Mouse (Mus musculus) kidney, embryonic 14.5 days (tissue): ENCODE measurements around the gene 9030612E09Rik. TPM values are rescaled to one million over a fixed set of nuclear protein-coding genes. Genes with fewer than 3 reads are reported as not detected.

Experiments used
- ATAC-seq: fragments of 200-750 bp; cut with Nextera tagmentation; 2 replicates; pipeline ENCODE4 v1.8.0; 2017; ENCODE audit warnings: moderate number of reproducible peaks, mild to moderate bottlenecking, moderate TSS enrichment, moderate library complexity; ENCODE audit not compliant: low FRiP score, low TSS enrichment
- H3K27ac ChIP-seq: fragments of 300-500 bp; sonication (generic); 2 replicates; pipeline ENCODE4 v1.5.1; 2014; ENCODE audit warnings: low read depth, mild to moderate bottlenecking, low read length, moderate library complexity, mixed read lengths
- H3K27me3 ChIP-seq: fragments of 300-500 bp; sonication (generic); 2 replicates; pipeline ENCODE4 v1.6.1; 2014; ENCODE audit warnings: mild to moderate bottlenecking, low read length; ENCODE audit not compliant: control insufficient read depth, insufficient read depth
- H3K36me3 ChIP-seq: fragments of 300-500 bp; sonication (generic); 2 replicates; pipeline ENCODE4 v1.6.1; 2014; ENCODE audit warnings: low read length, mixed read lengths; ENCODE audit not compliant: control insufficient read depth, insufficient read depth
- H3K4me1 ChIP-seq: fragments of 300-500 bp; sonication (generic); 2 replicates; pipeline ENCODE4 v1.6.1; 2014; ENCODE audit warnings: low read length, mixed read lengths; ENCODE audit not compliant: control insufficient read depth, insufficient read depth
- H3K4me2 ChIP-seq: fragments of 300-500 bp; sonication (generic); replicated peaks from 2 replicates; pipeline ENCODE4 v1.6.1; 2014; ENCODE audit warnings: low read depth, mild to moderate bottlenecking, low read length
- H3K4me3 ChIP-seq: fragments of 300-500 bp; sonication (generic); 2 replicates; pipeline ENCODE4 v1.5.1; 2014; ENCODE audit warnings: mild to moderate bottlenecking, low read length
- H3K9ac ChIP-seq: fragments of 300-500 bp; sonication (generic); 2 replicates; pipeline ENCODE4 v1.6.1; 2014; ENCODE audit warnings: low read depth, mild to moderate bottlenecking, low read length, moderate library complexity
- H3K9me3 ChIP-seq: fragments of 300-500 bp; sonication (generic); 2 replicates; pipeline ENCODE4 v1.6.1; 2016; ENCODE audit warnings: low read length; ENCODE audit not compliant: control insufficient read depth
- WGBS: fragments of 180-500 bp; shearing (Covaris S2); extraction: QIAGEN DNeasy Blood & Tissue Kit; methylation state at CpG from one replicate; pipeline ENCODE4 v1.1.7; 2014; 5-methylcytosine and 5-hydroxymethylcytosine counted together
- polyA plus RNA-seq: library from polyadenylated mRNA; unstranded; fragments of >200 nt; fragmentation: Nextera tagmentation; extraction: Ambion mirVana; gene quantifications from 2 replicates; pipeline ENCODE4 v1.2.1, GENCODE M21; 2014

The 9030612E09Rik gene
- polyA plus RNA-seq: 0.87 and 1.6 TPM in 2 replicates

GRCm38 (mm10) chr10:43174326-43175155, at the start of gene 9030612E09Rik, which contains the start of gene Sobp:
9030612E09Rik (plus strand) TSS chr10:43174704.
Sobp (minus strand) TSS chr10:43174530.
- Histone ChIP-seq H3K4me1 (peaks cover 14% of the 10 kb centered on the region), H3K9me3 (no peaks in the 10 kb centered on the region), H3K27ac (peak within 1 kb of the TSS; percentile 51), H3K4me3 (peak within 1 kb of the TSS; percentile 71), H3K36me3 (no peaks in the 10 kb centered on the region), H3K4me2 (peak within 1 kb of the TSS; percentile 94), H3K9ac (peak within 1 kb of the TSS; percentile 78), H3K27me3 (peaks cover 20% of the 10 kb centered on the region)
- WGBS: 1% methylated on average over 67 of the region's 91 CpGs
- ATAC-seq: peak; percentile 78

DNA sequence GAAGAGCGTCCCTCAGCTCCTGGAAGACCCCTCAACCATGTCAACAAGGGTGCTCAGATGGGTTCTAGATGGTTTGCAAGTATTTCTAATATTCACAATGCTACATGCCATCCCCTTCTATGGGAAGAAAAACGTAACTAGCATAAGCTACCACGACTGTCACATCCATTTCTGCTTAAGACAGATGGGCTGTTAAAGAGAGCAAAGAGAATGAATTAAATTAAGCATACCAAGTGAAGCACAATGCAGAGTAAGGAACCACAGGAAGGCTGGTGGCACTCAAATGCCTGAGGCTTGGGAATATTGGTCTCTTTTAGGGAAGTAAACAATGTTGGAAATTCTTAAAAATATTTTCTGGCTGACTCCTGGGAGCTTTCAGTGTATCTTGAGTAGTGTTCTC, 45.8 kb upstream of the 9030612E09Rik start:
- no peak overlapping the region for H3K4me2 ChIP-seq
- no peaks in the 10 kb centered on the region for H3K36me3 ChIP-seq
- no peaks in the 10 kb centered on the region for H3K9me3 ChIP-seq
- no peaks in the 10 kb centered on the region for H3K27me3 ChIP-seq
- H3K27ac ChIP-seq: no peak overlapping the region
- ATAC-seq: no peak
- H3K9ac ChIP-seq: no peak overlapping the region
- no peak overlapping the region for H3K4me3 ChIP-seq
- H3K4me1 ChIP-seq: no peaks in the 10 kb centered on the region
- 78% methylated on average over 3 of the region's 3 CpGs for WGBS

- no peak for ATAC-seq
- Histone ChIP-seq H3K9me3 (0 out of 2 replicates have a peak, but pooled peaks cover 2% of the 10 kb centered on the region), H3K9ac (no peak overlapping the region), H3K27ac (no peak overlapping the region), H3K27me3 (no peaks in the 10 kb centered on the region), H3K4me2 (no peak overlapping the region), H3K4me3 (no peak overlapping the region), H3K36me3 (no peaks in the 10 kb centered on the region), H3K4me1 (no peaks in the 10 kb centered on the region)
- WGBS: 86% methylated on average over 11 of the region's 11 CpGs
These were observed 40.5 kb upstream of the 9030612E09Rik start for GRCm38 (mm10) chr10:43134027-43134426.

DNA sequence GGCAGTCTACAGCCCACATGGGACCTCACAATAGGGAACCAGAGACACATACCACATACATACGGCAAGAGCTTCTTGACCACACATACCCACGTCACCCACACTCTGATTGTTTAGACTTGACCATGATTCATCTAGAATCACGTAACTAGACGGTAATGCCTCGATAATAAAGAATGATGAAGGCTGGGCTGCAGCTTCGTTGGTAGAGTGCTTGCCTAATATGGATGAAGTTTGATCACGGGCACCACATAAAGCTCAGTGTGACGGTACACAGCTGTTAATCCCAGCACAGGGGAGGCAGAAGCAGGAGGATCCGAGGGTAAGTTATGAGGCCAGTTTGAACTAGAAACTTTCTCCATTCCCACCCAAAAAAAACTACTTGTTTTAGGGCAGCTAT, 31.3 kb upstream of the 9030612E09Rik start:
- H3K4me2 ChIP-seq: no peak overlapping the region
- H3K36me3 ChIP-seq: no peaks in the 10 kb centered on the region; the same call in 1 of the 2 replicates
- WGBS: 80% methylated on average over 9 of the region's 9 CpGs
- no peak overlapping the region for H3K9ac ChIP-seq
- no peaks in the 10 kb centered on the region for H3K27me3 ChIP-seq
- no peaks in the 10 kb centered on the region for H3K9me3 ChIP-seq
- H3K27ac ChIP-seq: no peak overlapping the region
- H3K4me3 ChIP-seq: no peak overlapping the region
- H3K4me1 ChIP-seq: no peaks in the 10 kb centered on the region
- ATAC-seq: no peak

DNA sequence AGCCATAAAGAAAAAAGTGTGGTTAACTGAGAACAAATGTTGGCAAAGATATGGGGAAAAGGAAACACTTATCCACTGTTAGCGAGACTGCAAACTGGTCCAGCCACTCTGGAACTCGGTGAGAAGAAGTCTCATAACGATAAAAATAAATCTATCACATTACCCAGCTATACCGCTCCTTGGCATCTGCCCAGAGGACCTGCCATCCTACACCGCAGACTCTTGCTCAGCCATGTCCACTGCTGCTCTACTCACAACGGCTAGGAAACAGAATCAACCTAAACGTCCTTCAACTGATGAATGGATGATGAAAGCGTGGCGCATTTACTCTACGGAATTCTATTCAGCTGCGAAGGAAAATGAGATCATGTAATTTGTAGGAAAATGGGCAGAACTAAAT, 26.0 kb upstream of the 9030612E09Rik start:
- WGBS: 90% methylated on average over 11 of the region's 11 CpGs
- H3K27me3 ChIP-seq: no peaks in the 10 kb centered on the region
- no peak overlapping the region for H3K27ac ChIP-seq
- ATAC-seq: no peak
- H3K9me3 ChIP-seq: no peaks in the 10 kb centered on the region
- H3K4me2 ChIP-seq: no peak overlapping the region
- no peak overlapping the region for H3K4me3 ChIP-seq
- no peaks in the 10 kb centered on the region; the same call in 1 of the 2 replicates for H3K36me3 ChIP-seq
- H3K9ac ChIP-seq: no peak overlapping the region
- no peaks in the 10 kb centered on the region for H3K4me1 ChIP-seq

DNA sequence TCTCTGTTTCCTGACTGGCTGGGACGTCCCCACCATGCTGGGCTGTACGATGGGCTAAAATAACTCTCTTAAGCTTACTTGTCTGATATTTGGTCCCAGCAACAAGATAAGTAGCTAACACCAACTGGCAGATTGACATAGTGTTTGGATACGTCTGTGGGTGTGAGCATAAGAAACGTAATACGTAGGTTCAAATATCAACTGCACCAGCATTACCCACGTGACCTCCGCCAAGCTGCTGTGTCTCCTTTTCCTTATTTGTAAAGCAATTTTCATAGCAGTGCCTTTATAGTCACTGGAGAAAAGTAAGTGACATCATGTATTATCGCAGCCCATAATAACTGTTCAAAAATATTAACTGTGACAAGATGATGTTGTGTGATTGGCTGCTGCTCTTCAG, 21.9 kb upstream of the 9030612E09Rik start:
- 58% methylated on average over 8 of the region's 8 CpGs for WGBS
- Histone ChIP-seq H3K9ac (no peak overlapping the region), H3K4me2 (no peak overlapping the region), H3K27ac (no peak overlapping the region), H3K9me3 (no peaks in the 10 kb centered on the region), H3K36me3 (no peaks in the 10 kb centered on the region; the same call in 1 of the 2 replicates), H3K4me3 (no peak overlapping the region), H3K4me1 (0 out of 2 replicates have a peak, but pooled peaks cover 7% of the 10 kb centered on the region), H3K27me3 (no peaks in the 10 kb centered on the region)
- no peak for ATAC-seq

DNA sequence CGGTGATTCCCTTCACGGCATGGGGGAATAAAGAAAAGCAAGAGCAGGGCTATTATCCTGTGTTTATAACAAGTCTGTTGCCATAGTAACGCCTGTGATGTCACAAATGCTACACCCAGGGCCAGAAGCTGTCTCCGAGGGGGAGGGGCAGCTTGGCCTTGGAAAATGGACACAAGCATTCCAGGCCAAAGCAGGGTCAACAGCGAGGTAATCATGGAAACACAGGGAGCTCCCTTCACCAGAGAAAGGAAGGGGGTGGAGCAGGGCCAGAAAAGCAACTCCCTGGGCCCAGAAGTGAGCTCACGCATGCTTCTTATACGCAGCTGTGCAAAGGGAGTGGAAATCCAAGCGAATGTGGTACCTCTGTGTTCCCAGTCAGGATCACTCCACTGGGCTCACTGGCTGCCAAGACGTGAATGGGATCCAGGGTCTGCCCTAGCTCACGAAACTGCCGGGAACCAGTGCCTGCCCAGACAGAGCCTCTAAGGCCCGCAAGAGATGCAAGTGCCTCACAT, 19.4 kb upstream of the 9030612E09Rik start:
- H3K4me1 ChIP-seq: 0 out of 2 replicates have a peak, but pooled peaks cover 7% of the 10 kb centered on the region
- H3K4me3 ChIP-seq: no peak overlapping the region
- H3K36me3 ChIP-seq: no peaks in the 10 kb centered on the region
- ATAC-seq: peak; percentile 83
- 27% methylated on average over 12 of the region's 12 CpGs for WGBS
- H3K9me3 ChIP-seq: no peaks in the 10 kb centered on the region
- H3K27me3 ChIP-seq: no peaks in the 10 kb centered on the region
- H3K9ac ChIP-seq: no peak overlapping the region
- no peak overlapping the region; the same call in 1 of the 2 replicates for H3K4me2 ChIP-seq
- no peak overlapping the region for H3K27ac ChIP-seq

DNA sequence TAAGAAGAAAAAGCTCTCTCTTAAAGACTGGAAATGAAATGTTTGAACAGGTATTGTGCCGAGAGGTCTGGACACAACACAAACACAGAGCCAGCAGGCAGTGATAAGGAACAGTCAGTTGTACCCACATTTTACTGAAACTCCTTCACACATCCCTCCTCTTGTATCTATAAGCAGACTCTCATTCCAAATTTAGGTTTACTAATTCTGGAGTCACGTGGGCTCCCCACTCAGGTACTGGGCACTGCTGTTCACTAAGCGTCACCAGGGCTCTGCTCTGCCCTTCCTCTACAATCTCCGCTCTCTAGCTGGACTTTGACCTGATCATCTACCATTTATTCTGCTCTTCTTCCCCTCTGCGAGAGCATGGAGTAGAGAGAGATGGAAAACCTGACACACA, 15.6 kb upstream of the 9030612E09Rik start:
- WGBS: 85% methylated on average over 5 of the region's 5 CpGs
- H3K9me3 ChIP-seq: 0 out of 2 replicates have a peak, but pooled peaks cover 4% of the 10 kb centered on the region

GRCm38 (mm10) chr10:43159333-43159732, 15.2 kb upstream of the 9030612E09Rik start:
- Histone ChIP-seq H3K9ac (no peak overlapping the region), H3K9me3 (0 out of 2 replicates have a peak, but pooled peaks cover 4% of the 10 kb centered on the region), H3K36me3 (no peaks in the 10 kb centered on the region), H3K27ac (no peak overlapping the region), H3K4me3 (no peak overlapping the region), H3K4me2 (no peak overlapping the region), H3K27me3 (no peaks in the 10 kb centered on the region), H3K4me1 (0 out of 2 replicates have a peak, but pooled peaks cover 13% of the 10 kb centered on the region)
- 80% methylated on average over 5 of the region's 5 CpGs for WGBS
- ATAC-seq: no peak

More for the DNA sequence above, 15.6 kb upstream of the 9030612E09Rik start:
- Histone ChIP-seq H3K9ac (no peak overlapping the region), H3K36me3 (no peaks in the 10 kb centered on the region), H3K27me3 (no peaks in the 10 kb centered on the region), H3K4me1 (0 out of 2 replicates have a peak, but pooled peaks cover 13% of the 10 kb centered on the region), H3K4me2 (no peak overlapping the region), H3K4me3 (no peak overlapping the region), H3K27ac (no peak overlapping the region)
- no peak for ATAC-seq
